Mouse (Mus musculus) lung, embryonic 16.5 days (tissue): ENCODE results near the gene Ints2. TPM values are rescaled to one million over a fixed set of nuclear protein-coding genes. Genes with fewer than 3 reads are reported as not detected.
"Not testable (repeated sequence)": the region's sequence is repeated elsewhere in the genome, so short reads cannot be mapped to it uniquely, and the experiment has no call there.

Experiments used
- ATAC-seq: fragments of 200-750 bp; cut with Nextera tagmentation; 2 replicates; pipeline ENCODE4 v1.8.0; 2017; ENCODE audit warnings: low read depth, mild to moderate bottlenecking, moderate library complexity
- H3K27ac ChIP-seq: fragments of 300-500 bp; sonication (generic); 2 replicates; pipeline ENCODE4 v1.5.1; 2014; ENCODE audit warnings: mild to moderate bottlenecking, control low read depth, low read length
- H3K27me3 ChIP-seq: fragments of 300-500 bp; sonication (generic); 2 replicates; pipeline ENCODE4 v1.6.1; 2014; ENCODE audit warnings: low read depth, low read length, mixed read lengths; ENCODE audit not compliant: control insufficient read depth, insufficient read depth
- H3K36me3 ChIP-seq: fragments of 300-500 bp; sonication (generic); 2 replicates; pipeline ENCODE4 v1.6.1; 2014; ENCODE audit warnings: low read length; ENCODE audit not compliant: control insufficient read depth, insufficient read depth
- H3K4me1 ChIP-seq: fragments of 300-500 bp; sonication (generic); replicated peaks from 2 replicates; pipeline ENCODE4 v1.6.1; 2014; ENCODE audit warnings: low read length, mixed read lengths; ENCODE audit not compliant: control insufficient read depth, insufficient read depth
- H3K4me2 ChIP-seq: fragments of 300-500 bp; sonication (generic); 2 replicates; pipeline ENCODE4 v1.6.1; 2014; ENCODE audit warnings: low read depth, low read length, control low read depth
- H3K4me3 ChIP-seq: fragments of 300-500 bp; sonication (generic); 2 replicates; pipeline ENCODE4 v1.5.1; 2014; ENCODE audit warnings: mild to moderate bottlenecking, low read length, control low read depth
- H3K9ac ChIP-seq: fragments of 300-500 bp; sonication (generic); 2 replicates; pipeline ENCODE4 v1.6.1; 2014; ENCODE audit warnings: low read length, control low read depth
- H3K9me3 ChIP-seq: fragments of 300-500 bp; sonication (generic); 2 replicates; pipeline ENCODE4 v1.6.1; 2016; ENCODE audit warnings: low read length; ENCODE audit not compliant: control insufficient read depth
- WGBS: fragments of 180-500 bp; shearing (Covaris S2); extraction: QIAGEN DNeasy Blood & Tissue Kit; methylation state at CpG from one replicate; pipeline ENCODE4 v1.1.7; 2014; 5-methylcytosine and 5-hydroxymethylcytosine counted together
- polyA plus RNA-seq: library from polyadenylated mRNA; unstranded; fragments of >200 nt; fragmentation: Nextera tagmentation; extraction: Ambion mirVana; gene quantifications from 2 replicates; pipeline ENCODE4 v1.2.1, GENCODE M21; 2015

Gene Ints2
- polyA plus RNA-seq, 1 experiment from 2014 or later: 26.3 TPM

DNA sequence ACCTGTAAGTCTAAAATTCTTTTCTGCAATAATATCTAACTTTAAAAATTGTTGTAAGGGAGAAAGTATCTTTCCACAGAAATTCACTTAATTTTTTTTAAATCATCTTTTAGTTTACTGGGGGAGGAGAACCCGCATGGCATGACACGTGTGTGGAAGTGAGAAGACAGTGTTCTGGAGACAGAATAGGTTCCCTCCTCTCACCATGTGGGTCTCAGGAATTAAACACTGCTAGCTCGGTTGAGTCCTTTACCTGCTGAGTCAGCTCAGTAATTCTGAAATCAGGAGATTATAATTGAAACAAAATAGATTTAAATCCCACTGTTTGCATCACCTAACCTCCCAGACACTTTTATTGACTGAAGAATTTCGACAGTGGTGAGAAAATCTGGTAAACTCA lies 57.6 kb downstream of the Ints2 start:
- peak overlapping the region; percentile 73 for H3K4me2 ChIP-seq
- no peak overlapping the region for H3K27ac ChIP-seq
- no peaks in the 10 kb centered on the region for H3K9me3 ChIP-seq
- H3K4me3 ChIP-seq: peak overlapping the region; percentile 59
- no peak for ATAC-seq
- WGBS: 42% methylated on average over 4 of the region's 4 CpGs
- peaks cover 10% of the 10 kb centered on the region for H3K36me3 ChIP-seq
- H3K27me3 ChIP-seq: no peaks in the 10 kb centered on the region
- H3K4me1 ChIP-seq: peaks cover 13% of the 10 kb centered on the region
- H3K9ac ChIP-seq: no peak overlapping the region; the same call in 1 of the 2 replicates

DNA sequence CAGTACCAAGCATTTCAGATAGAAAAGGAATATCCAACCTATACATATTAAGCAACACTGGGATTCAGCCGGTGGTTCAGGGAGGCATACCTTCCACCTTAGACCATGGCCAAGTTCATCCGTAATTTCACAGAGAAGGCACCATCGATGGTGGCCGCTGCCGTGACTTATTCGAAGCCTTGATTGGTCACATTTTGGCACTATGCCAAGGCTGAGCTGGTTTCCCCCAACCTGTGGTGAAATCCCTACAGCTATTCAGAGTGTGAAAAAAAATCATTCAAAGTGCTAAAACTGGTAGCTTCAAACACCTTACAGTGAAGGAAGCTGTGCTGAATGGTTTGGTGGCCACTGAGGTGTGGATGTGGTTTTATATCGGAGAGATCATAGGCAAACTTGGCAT lies 72.2 kb downstream of the Ints2 start:
- H3K9me3 ChIP-seq, ATAC-seq, H3K4me1 ChIP-seq, H3K36me3 ChIP-seq, H3K4me3 ChIP-seq, H3K27ac ChIP-seq, H3K4me2 ChIP-seq, H3K27me3 ChIP-seq, H3K9ac ChIP-seq: not testable (repeated sequence)
- WGBS: 83% methylated on average over 7 of the region's 7 CpGs

GRCm38 (mm10) chr11:86175833-86176232 lies 81.5 kb downstream of the Ints2 start:
- no peak overlapping the region for H3K4me3 ChIP-seq
- H3K9me3 ChIP-seq: no peaks in the 10 kb centered on the region
- H3K9ac ChIP-seq: no peak overlapping the region
- H3K27me3 ChIP-seq: no peaks in the 10 kb centered on the region
- H3K4me2 ChIP-seq: no peak overlapping the region
- H3K4me1 ChIP-seq: no peaks in the 10 kb centered on the region
- H3K27ac ChIP-seq: no peak overlapping the region
- no peaks in the 10 kb centered on the region for H3K36me3 ChIP-seq
- peak; percentile 86 for ATAC-seq
- 38% methylated on average over 3 of the region's 3 CpGs for WGBS

- WGBS: 46% methylated on average over 2 of the region's 2 CpGs
- Histone ChIP-seq H3K9me3 (no peaks in the 10 kb centered on the region), H3K27me3 (no peaks in the 10 kb centered on the region), H3K4me3 (no peak overlapping the region), H3K4me1 (no peaks in the 10 kb centered on the region), H3K27ac (no peak overlapping the region), H3K36me3 (no peaks in the 10 kb centered on the region), H3K9ac (no peak overlapping the region), H3K4me2 (no peak overlapping the region)
- ATAC-seq: no peak
Observed at GRCm38 (mm10) chr11:86174173-86174572, 83.2 kb downstream of the Ints2 start.

GRCm38 (mm10) chr11:86170743-86171142 lies 86.6 kb downstream of the Ints2 start:
- H3K9ac ChIP-seq: no peak overlapping the region
- no peak overlapping the region for H3K4me2 ChIP-seq

More at GRCm38 (mm10) chr11:86170743-86171142, 86.6 kb downstream of the Ints2 start:
- Histone ChIP-seq H3K9me3 (no peaks in the 10 kb centered on the region), H3K27me3 (no peaks in the 10 kb centered on the region), H3K36me3 (no peaks in the 10 kb centered on the region), H3K4me1 (no peaks in the 10 kb centered on the region), H3K27ac (no peak overlapping the region), H3K4me3 (no peak overlapping the region)
- ATAC-seq: no peak
- 72% methylated on average over 2 of the region's 2 CpGs for WGBS

Other genes starting within 250 kb of the Ints2 start
- gene Brip1, start 56.4 kb downstream of the Ints2 start, polyA plus RNA-seq: 11.4 and 13.1 TPM in 2 replicates
- 7.5 and 7.6 TPM in 2 replicates for gene Med13, start 100.0 kb upstream of the Ints2 start, polyA plus RNA-seq
- 55.1 and 57.0 TPM in 2 replicates for gene Rnft1, start 227.1 kb upstream of the Ints2 start, polyA plus RNA-seq